Mouse (Mus musculus) spleen, adult 2 months (tissue): ENCODE measurements around the gene Mapkapk2. TPM values are rescaled to one million over a fixed set of nuclear protein-coding genes. Genes with fewer than 3 reads are reported as not detected.
"Not testable (repeated sequence)": the region's sequence is repeated elsewhere in the genome, so short reads cannot be mapped to it uniquely, and the experiment has no call there.

Experiments
- DNase-seq, 2 experiments: peaks; one replicate each; pipeline versions ENCODE4 v3.0.0 to v3.0.0-alpha.2; 2012 to 2021; ENCODE audit warnings: low spot score in 2 of 2, low read depth in 1 of 2
- H3K27ac ChIP-seq: fragments of 200-500 bp; 2 replicates; pipeline ENCODE4 v1.5.1; 2012; ENCODE audit warnings: low read length, inconsistent platforms; ENCODE audit not compliant: insufficient read depth
- H3K27me3 ChIP-seq: fragments of 200-500 bp; 2 replicates; pipeline ENCODE4 v1.6.1; 2012; ENCODE audit warnings: mild to moderate bottlenecking, moderate library complexity, low read length, inconsistent platforms; ENCODE audit not compliant: control insufficient read depth, insufficient read depth
- H3K36me3 ChIP-seq: fragments of 200-500 bp; 2 replicates; pipeline ENCODE4 v1.6.1; 2012; ENCODE audit warnings: mild to moderate bottlenecking, low read length, inconsistent platforms; ENCODE audit not compliant: control insufficient read depth, insufficient read depth
- H3K4me1 ChIP-seq: fragments of 200-500 bp; 2 replicates; pipeline ENCODE4 v1.6.1; 2011; ENCODE audit warnings: inconsistent platforms; ENCODE audit not compliant: control insufficient read depth, insufficient read depth, insufficient read length
- H3K4me3 ChIP-seq: fragments of 200-500 bp; 2 replicates; pipeline ENCODE4 v1.5.1; 2011; ENCODE audit warnings: mild to moderate bottlenecking, inconsistent platforms; ENCODE audit not compliant: insufficient read depth, insufficient read length; ENCODE audit errors: extremely low read depth
- CTCF ChIP-seq: fragments of 200-500 bp; IDR thresholded peaks from 2 replicates; pipeline ENCODE4 v1.5.1; 2011; ENCODE audit warnings: mild to moderate bottlenecking, inconsistent platforms; ENCODE audit not compliant: insufficient read depth, insufficient read length, insufficient replicate concordance; ENCODE audit errors: extremely low read depth
- POLR2A ChIP-seq: fragments of 200-500 bp; IDR thresholded peaks from 2 replicates; pipeline ENCODE4 v1.6.1; 2011; ENCODE audit warnings: low read depth, low read length, inconsistent platforms
- WGBS: fragments of 180-500 bp; shearing (Covaris S2); methylation state at CpG from one replicate; pipeline ENCODE4 v1.1.7; 2018; 5-methylcytosine and 5-hydroxymethylcytosine counted together
- polyA plus RNA-seq: library from polyadenylated mRNA; depleted of rRNA; stranded (reverse); fragments of >200 nt; gene quantifications from 2 replicates; pipeline ENCODE4 v1.2.3, GENCODE M21; 2012

Mapkapk2 gene
- polyA plus RNA-seq, 1 experiment, result 55.3 TPM

- no peak overlapping the region for H3K4me3 ChIP-seq
- TF ChIP-seq POLR2A (no peak), CTCF (no peak)
- DNase-seq, result no peak
- H3K36me3 ChIP-seq, result no peaks in the 10 kb centered on the region
- H3K27ac ChIP-seq, result no peak overlapping the region
- H3K27me3 ChIP-seq, result no peaks in the 10 kb centered on the region
- WGBS, result 63% methylated on average over 8 of the region's 8 CpGs
- H3K4me1 ChIP-seq, result peaks cover 10% of the 10 kb centered on the region; the same call in 1 of the 2 replicates
Measured at GRCm38 (mm10) chr1:131024900-131025842, 72.5 kb downstream of the Mapkapk2 start.

- not testable (repeated sequence) for DNase-seq, H3K27me3 ChIP-seq, H3K4me3 ChIP-seq, H3K36me3 ChIP-seq, H3K27ac ChIP-seq
- 85% methylated on average over 4 of the region's 4 CpGs for WGBS
- H3K4me1 ChIP-seq, result peaks cover 12% of the 10 kb centered on the region; the same call in 1 of the 2 replicates
Measured at GRCm38 (mm10) chr1:131023250-131023858, 74.3 kb downstream of the Mapkapk2 start.

GRCm38 (mm10) chr1:131022591-131023249 is 74.9 kb downstream of the Mapkapk2 start:
- Histone ChIP-seq H3K4me1 (peaks cover 12% of the 10 kb centered on the region; the same call in 1 of the 2 replicates), H3K27ac (no peak overlapping the region), H3K36me3 (no peaks in the 10 kb centered on the region), H3K4me3 (no peak overlapping the region), H3K27me3 (no peaks in the 10 kb centered on the region)
- no peak for DNase-seq
- TF ChIP-seq POLR2A, result no peak
- TF ChIP-seq CTCF, result no peak
- 45% methylated on average over 5 of the region's 5 CpGs for WGBS

GRCm38 (mm10) chr1:131021900-131022590 is 75.6 kb downstream of the Mapkapk2 start:
- Histone ChIP-seq H3K27ac (no peak overlapping the region), H3K4me3 (no peak overlapping the region), H3K36me3 (no peaks in the 10 kb centered on the region), H3K27me3 (no peaks in the 10 kb centered on the region), H3K4me1 (peaks cover 12% of the 10 kb centered on the region; the same call in 1 of the 2 replicates)
- WGBS, result 71% methylated on average over 11 of the region's 11 CpGs
- TF ChIP-seq POLR2A (no peak), CTCF (no peak)
- DNase-seq, result no peak

- Histone ChIP-seq H3K27me3 (no peaks in the 10 kb centered on the region), H3K4me1 (peaks cover 12% of the 10 kb centered on the region; the same call in 1 of the 2 replicates), H3K36me3 (no peaks in the 10 kb centered on the region), H3K4me3 (no peak overlapping the region), H3K27ac (no peak overlapping the region)
- no peak for DNase-seq
- TF ChIP-seq POLR2A (no peak), CTCF (no peak)
- WGBS, result 44% methylated on average over 9 of the region's 9 CpGs
Measured at GRCm38 (mm10) chr1:131021438-131021837, 76.2 kb downstream of the Mapkapk2 start.

- H3K27ac ChIP-seq, result no peak overlapping the region
Measured at GRCm38 (mm10) chr1:131020425-131021310, 77.0 kb downstream of the Mapkapk2 start.

More at GRCm38 (mm10) chr1:131020425-131021310, 77.0 kb downstream of the Mapkapk2 start:
- DNase-seq, result no peak
- H3K36me3 ChIP-seq, result no peaks in the 10 kb centered on the region
- WGBS, result 30% methylated on average over 12 of the region's 12 CpGs
- H3K4me3 ChIP-seq, result no peak overlapping the region
- H3K4me1 ChIP-seq, result peaks cover 9% of the 10 kb centered on the region; the same call in 1 of the 2 replicates
- H3K27me3 ChIP-seq, result no peaks in the 10 kb centered on the region
- no peak for TF ChIP-seq POLR2A
- TF ChIP-seq CTCF, result no peak
